In the genomic region with DNA sequence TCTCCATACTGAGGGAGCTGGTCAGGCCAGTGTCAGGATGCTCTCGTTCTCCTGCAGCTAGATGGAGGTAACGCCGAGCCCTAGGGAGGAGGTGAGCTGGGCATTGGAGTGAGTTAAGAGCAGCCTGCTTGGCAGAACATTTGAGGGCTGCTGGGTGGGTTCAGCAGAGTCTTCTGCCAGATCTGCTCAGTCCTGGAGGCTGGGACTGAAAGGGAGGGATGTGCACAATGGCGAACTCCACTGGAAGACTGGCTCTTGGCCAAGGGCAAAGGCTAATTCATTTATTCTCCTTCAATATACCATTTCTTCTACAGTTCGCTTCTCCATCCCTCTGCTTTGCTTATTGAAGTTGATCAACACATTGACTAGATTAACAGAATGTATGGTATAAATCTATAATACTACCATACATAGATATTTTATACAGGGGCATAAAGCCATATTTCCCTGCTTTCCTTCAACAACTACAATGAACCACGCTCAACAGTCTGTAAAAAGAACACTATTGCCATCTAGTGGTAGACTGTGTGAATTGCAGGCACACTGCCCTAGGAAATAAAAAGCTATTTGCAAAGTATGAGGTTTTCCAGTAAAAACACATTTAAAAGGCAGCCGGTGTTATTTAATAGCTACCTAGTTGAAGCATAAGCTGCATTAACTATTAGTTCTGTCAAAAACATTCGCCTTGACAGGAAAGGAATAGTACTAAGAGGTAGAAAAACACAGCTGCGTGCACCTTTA, we compare ENCODE assay signal across 8 mouse cellular contexts.
DNase-seq lines count a peak whose midpoint lies in the region; ATAC-seq and TF ChIP-seq lines count a peak whose summit lies in the region.

No protein-coding gene starts in this region.

- no peak overlapping the region for H3K27ac ChIP-seq in hindbrain, postnatal 0 days
- no peak overlapping the region for H3K27ac ChIP-seq in hindbrain, embryonic 13.5 days
- no peak overlapping the region for H3K27ac ChIP-seq in cortical plate, adult 2 months (ENCODE audit: insufficient read depth, low read length)
- H3K27ac ChIP-seq in forebrain, embryonic 16.5 days (ENCODE audit: low read length): no peak overlapping the region

- H3K36me3 ChIP-seq in hindbrain, postnatal 0 days (ENCODE audit: insufficient read depth, low read length): no peaks in the 10 kb centered on the region
- no peaks in the 10 kb centered on the region for H3K36me3 ChIP-seq in hindbrain, embryonic 13.5 days
- no peaks in the 10 kb centered on the region for H3K36me3 ChIP-seq in forebrain, embryonic 16.5 days (ENCODE audit: control insufficient read depth, insufficient read depth)

- no peaks in the 10 kb centered on the region for H3K9me3 ChIP-seq in hindbrain, postnatal 0 days (ENCODE audit: low read length)
- no peaks in the 10 kb centered on the region for H3K9me3 ChIP-seq in hindbrain, embryonic 13.5 days
- peaks cover 7% of the 10 kb centered on the region for H3K9me3 ChIP-seq in forebrain, embryonic 16.5 days (ENCODE audit: control insufficient read depth, low read length)

- no peak overlapping the region for H3K4me3 ChIP-seq in hindbrain, postnatal 0 days (ENCODE audit: low read length)
- H3K4me3 ChIP-seq in hindbrain, embryonic 13.5 days: no peak overlapping the region
- no peak overlapping the region for H3K4me3 ChIP-seq in cortical plate, adult 2 months (ENCODE audit: insufficient read depth, low read length)
- H3K4me3 ChIP-seq in forebrain, embryonic 16.5 days (replicated peaks; ENCODE audit: low read length): no peak overlapping the region

- no peak for ATAC-seq in hindbrain, postnatal 0 days
- no peak for ATAC-seq in hindbrain, embryonic 13.5 days (ENCODE audit: low FRiP score)
- no peak for ATAC-seq in forebrain, embryonic 16.5 days

- no peak for TF ChIP-seq POLR2A in cortical plate, adult 2 months (IDR thresholded peaks at IDR 0.05; ENCODE audit: extremely low read depth, insufficient read depth, low read length)

- no peaks in the 10 kb centered on the region for H3K27me3 ChIP-seq in hindbrain, postnatal 0 days (ENCODE audit: insufficient read depth, low read length)
- H3K27me3 ChIP-seq in hindbrain, embryonic 13.5 days: no peaks in the 10 kb centered on the region
- H3K27me3 ChIP-seq in forebrain, embryonic 16.5 days (replicated peaks; ENCODE audit: control insufficient read depth, insufficient read depth, low read length): no peaks in the 10 kb centered on the region

- H3K9ac ChIP-seq in hindbrain, postnatal 0 days (replicated peaks; ENCODE audit: low read length): no peak overlapping the region
- no peak overlapping the region for H3K9ac ChIP-seq in hindbrain, embryonic 13.5 days
- no peak overlapping the region for H3K9ac ChIP-seq in forebrain, embryonic 16.5 days (replicated peaks; ENCODE audit: low read depth, low read length)

- peak; percentile 75 for TF ChIP-seq CTCF in hindbrain, postnatal 0 days (IDR thresholded peaks at IDR 0.05; ENCODE audit: low read depth)
- TF ChIP-seq CTCF in cortical plate, adult 2 months (IDR thresholded peaks at IDR 0.05; ENCODE audit: extremely low read depth, insufficient read depth, low read length): peak; percentile 37; the same call in 1 of the 2 replicates

- H3K4me1 ChIP-seq in hindbrain, postnatal 0 days (ENCODE audit: insufficient read depth, low read length): peaks cover 14% of the 10 kb centered on the region; the same call in 1 of the 2 replicates
- H3K4me1 ChIP-seq in hindbrain, embryonic 13.5 days (replicated peaks): peaks cover 20% of the 10 kb centered on the region
- no peaks in the 10 kb centered on the region for H3K4me1 ChIP-seq in cortical plate, adult 2 months (ENCODE audit: control insufficient read depth, insufficient read depth, low read length)
- H3K4me1 ChIP-seq in forebrain, embryonic 16.5 days (replicated peaks; ENCODE audit: control insufficient read depth, insufficient read depth, low read length): peaks cover 8% of the 10 kb centered on the region; the same call in 1 of the 2 replicates

- DNase-seq in hindbrain, postnatal 0 days (ENCODE audit: low spot score): peak; percentile 69
- peak; percentile 50 for DNase-seq in retina, embryonic 14.5 days (ENCODE audit: low spot score)
- no peak for DNase-seq in retina, postnatal 1 day
- no peak for DNase-seq in urinary bladder, postnatal 36 days (ENCODE audit: low spot score in 2 of 2)
- DNase-seq in urinary bladder, postnatal 4 days (ENCODE audit: low spot score in 2 of 2): no peak

- no peak overlapping the region for H3K4me2 ChIP-seq in hindbrain, postnatal 0 days (ENCODE audit: low read depth, low read length)
- H3K4me2 ChIP-seq in hindbrain, embryonic 13.5 days: no peak overlapping the region
- no peak overlapping the region for H3K4me2 ChIP-seq in forebrain, embryonic 16.5 days (ENCODE audit: low read length)

- 65% methylated on average over 9 of the region's 9 CpGs for WGBS in hindbrain, postnatal 0 days
- WGBS in hindbrain, embryonic 13.5 days: 78% methylated on average over 9 of the region's 9 CpGs
- 76% methylated on average over 9 of the region's 9 CpGs for WGBS in forebrain, embryonic 16.5 days

Comparison
In these comparisons a context has a peak if more than half of its experiments do, and no peak if none do; other contexts are left out.
1. DNase-seq: peak in hindbrain, postnatal 0 days (single experiment) and retina, embryonic 14.5 days (single experiment); none in retina, postnatal 1 day (single experiment), urinary bladder, postnatal 36 days (0 of 2) and urinary bladder, postnatal 4 days (0 of 2).